Mouse (Mus musculus) lung, postnatal 14 days (tissue): ENCODE results near the gene Ncf1.

ENCODE experiments used
- DNase-seq: peaks from one replicate; pipeline ENCODE4 v3.0.0; 2021

Gene Ncf1

GRCm38 (mm10) chr5:134206721-134207120 is 22.7 kb downstream of the Ncf1 start:
- DNase-seq, result no peak

- no peak for DNase-seq
These were observed 35.8 kb downstream of the Ncf1 start for GRCm38 (mm10) chr5:134193664-134194063.

GRCm38 (mm10) chr5:134188571-134188970 is 40.9 kb downstream of the Ncf1 start:
- no peak for DNase-seq

GRCm38 (mm10) chr5:134186961-134187731 is 42.3 kb downstream of the Ncf1 start:
- DNase-seq, result peak; percentile 71

GRCm38 (mm10) chr5:134186059-134186458 is 43.4 kb downstream of the Ncf1 start:
- DNase-seq, result no peak

- peak; percentile 99 for DNase-seq
These were observed 45.3 kb downstream of the Ncf1 start, which contains the start of gene Gtf2ird2 for GRCm38 (mm10) chr5:134183880-134184808. TSS of gene Gtf2ird2 (plus strand) at chr5:134184019.

GRCm38 (mm10) chr5:134183162-134183561 is 46.3 kb downstream of the Ncf1 start:
- DNase-seq, result no peak

- peak; percentile 48 for DNase-seq
These were observed 46.7 kb downstream of the Ncf1 start for GRCm38 (mm10) chr5:134182735-134183134.

GRCm38 (mm10) chr5:134182172-134182571 is 47.3 kb downstream of the Ncf1 start:
- no peak for DNase-seq

- peak; percentile 92 for DNase-seq
These were observed 49.6 kb downstream of the Ncf1 start for GRCm38 (mm10) chr5:134179871-134180270.

- no peak for DNase-seq
These were observed 50.9 kb downstream of the Ncf1 start for GRCm38 (mm10) chr5:134178536-134178935.

GRCm38 (mm10) chr5:134176169-134176881 is 53.1 kb downstream of the Ncf1 start, which contains the start of gene Rcc1l:
TSS of gene Rcc1l (minus strand) at chr5:134176774.
- peak; percentile 85 for DNase-seq

GRCm38 (mm10) chr5:134175696-134176095 is 53.7 kb downstream of the Ncf1 start:
- DNase-seq, result no peak

- DNase-seq, result peak; percentile 29
These were observed 56.2 kb downstream of the Ncf1 start for GRCm38 (mm10) chr5:134173206-134173605.

GRCm38 (mm10) chr5:134170167-134170566 is 59.3 kb downstream of the Ncf1 start:
- DNase-seq, result no peak
